Mouse (Mus musculus): ENCODE measurements around the gene Bysl.

DNA sequence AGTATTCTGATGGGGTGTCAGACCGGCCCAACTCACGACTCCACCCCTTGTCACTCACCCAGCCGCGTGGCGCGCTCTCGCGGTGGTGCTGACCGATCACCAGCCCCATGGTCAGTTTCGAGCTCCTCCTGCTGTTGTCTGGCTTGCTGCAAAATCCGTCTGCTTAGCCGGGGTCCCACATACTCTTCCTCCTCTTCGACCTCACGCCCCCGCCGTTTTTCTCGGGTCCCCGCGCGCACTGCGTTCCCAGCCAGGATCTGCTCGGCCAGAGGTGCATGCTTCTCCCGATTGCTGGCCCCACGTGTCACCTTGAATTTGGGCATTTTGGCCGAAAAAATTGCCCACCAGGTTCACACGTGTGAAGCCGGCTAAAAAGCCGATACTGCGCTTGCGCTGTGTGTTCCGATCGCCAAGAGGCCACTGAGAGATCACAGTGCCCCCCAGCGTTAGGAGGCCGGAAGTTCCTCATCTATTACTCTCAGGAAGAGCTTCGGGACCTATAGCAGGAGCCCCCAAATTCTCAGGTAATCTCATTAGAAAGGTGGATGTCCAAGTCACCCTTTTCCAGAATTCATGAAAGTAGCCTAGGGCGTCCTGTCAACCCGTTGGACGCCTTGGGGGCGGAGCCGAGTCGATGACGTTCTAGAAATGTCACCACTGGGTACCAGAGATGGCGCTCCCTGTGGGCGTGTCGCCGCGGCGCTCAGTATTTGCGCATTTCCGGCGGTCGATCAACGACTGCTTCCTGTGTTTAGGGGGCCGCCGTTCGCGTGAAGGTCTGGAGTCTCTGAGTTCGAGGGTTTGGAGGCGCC, at the start of gene Bysl, which contains the start of the genes Med20 and Gm20517:
- TF ChIP-seq CTCF (IDR thresholded peaks at IDR 0.05) (peak; percentile 84), EP300 (IDR thresholded peaks at IDR 0.05) (peak; percentile 81)
